Mouse (Mus musculus): ENCODE results near the gene Nap1l1. TPM values are rescaled to one million over a fixed set of nuclear protein-coding genes. Genes with fewer than 3 reads are reported as not detected.

Nap1l1 gene
- polyA plus RNA-seq, 1 experiment from 2014 or later, result 167 TPM

GRCm38 (mm10) chr10:111459040-111459439, 14.0 kb upstream of the Nap1l1 start:
- Histone ChIP-seq H3K4me1 (0 out of 2 replicates have a peak, but pooled peaks cover 3% of the 10 kb centered on the region), H3K9ac (no peak overlapping the region), H3K9me3 (no peaks in the 10 kb centered on the region), H3K4me2 (no peak overlapping the region), H3K4me3 (no peak overlapping the region), H3K27ac (no peak overlapping the region; the same call in 1 of the 2 replicates), H3K36me3 (replicated peaks) (no peaks in the 10 kb centered on the region), H3K27me3 (replicated peaks) (no peaks in the 10 kb centered on the region)
- ATAC-seq (replicated peaks), result no peak
- WGBS, result 66% methylated on average over 9 of the region's 9 CpGs

- Histone ChIP-seq H3K27me3 (replicated peaks) (no peaks in the 10 kb centered on the region), H3K4me1 (0 out of 2 replicates have a peak, but pooled peaks cover 3% of the 10 kb centered on the region)
- WGBS, result 79% methylated on average over 3 of the region's 3 CpGs
Observed at GRCm38 (mm10) chr10:111459874-111460273, 13.1 kb upstream of the Nap1l1 start.

GRCm38 (mm10) chr10:111460381-111460780, 12.6 kb upstream of the Nap1l1 start:
- Histone ChIP-seq H3K36me3 (replicated peaks) (no peaks in the 10 kb centered on the region), H3K27ac (no peak overlapping the region), H3K4me1 (0 out of 2 replicates have a peak, but pooled peaks cover 3% of the 10 kb centered on the region), H3K4me2 (no peak overlapping the region), H3K4me3 (no peak overlapping the region), H3K27me3 (replicated peaks) (no peaks in the 10 kb centered on the region), H3K9ac (no peak overlapping the region), H3K9me3 (no peaks in the 10 kb centered on the region)
- 9% methylated on average over 4 of the region's 4 CpGs for WGBS
- ATAC-seq (replicated peaks), result no peak

More at GRCm38 (mm10) chr10:111459874-111460273, 13.1 kb upstream of the Nap1l1 start:
- Histone ChIP-seq H3K9me3 (no peaks in the 10 kb centered on the region), H3K4me3 (no peak overlapping the region), H3K9ac (no peak overlapping the region), H3K4me2 (no peak overlapping the region), H3K27ac (no peak overlapping the region), H3K36me3 (replicated peaks) (no peaks in the 10 kb centered on the region)
- ATAC-seq (replicated peaks), result no peak

- H3K9ac ChIP-seq, result no peak overlapping the region
- no peaks in the 10 kb centered on the region for H3K4me1 ChIP-seq
- H3K27me3 ChIP-seq (replicated peaks), result no peaks in the 10 kb centered on the region
- no peak overlapping the region for H3K4me3 ChIP-seq
- H3K27ac ChIP-seq, result no peak overlapping the region
- WGBS, result 91% methylated on average over 1 of the region's 1 CpGs
- H3K36me3 ChIP-seq (replicated peaks), result no peaks in the 10 kb centered on the region
- no peak for ATAC-seq (replicated peaks)
- no peaks in the 10 kb centered on the region for H3K9me3 ChIP-seq
- H3K4me2 ChIP-seq, result no peak overlapping the region
Observed at GRCm38 (mm10) chr10:111464833-111465232, 8.2 kb upstream of the Nap1l1 start.

GRCm38 (mm10) chr10:111465409-111465808, 7.6 kb upstream of the Nap1l1 start:
- 54% methylated on average over 2 of the region's 2 CpGs for WGBS
- no peaks in the 10 kb centered on the region for H3K4me1 ChIP-seq

GRCm38 (mm10) chr10:111471166-111471565, 1.9 kb upstream of the Nap1l1 start:
- H3K9me3 ChIP-seq, result no peaks in the 10 kb centered on the region
- 83% methylated on average over 9 of the region's 9 CpGs for WGBS
- no peak for ATAC-seq (replicated peaks)
- H3K27me3 ChIP-seq (replicated peaks), result no peaks in the 10 kb centered on the region
- H3K4me2 ChIP-seq, result no peak overlapping the region
- no peaks in the 10 kb centered on the region for H3K36me3 ChIP-seq (replicated peaks)
- H3K9ac ChIP-seq, result no peak overlapping the region
- H3K4me3 ChIP-seq, result no peak overlapping the region
- H3K27ac ChIP-seq, result no peak overlapping the region
- H3K4me1 ChIP-seq, result peaks cover 31% of the 10 kb centered on the region

More at GRCm38 (mm10) chr10:111465409-111465808, 7.6 kb upstream of the Nap1l1 start:
- H3K36me3 ChIP-seq (replicated peaks), result no peaks in the 10 kb centered on the region
- H3K9me3 ChIP-seq, result no peaks in the 10 kb centered on the region
- ATAC-seq (replicated peaks), result no peak
- no peak overlapping the region for H3K4me2 ChIP-seq
- H3K4me3 ChIP-seq, result no peak overlapping the region
- no peak overlapping the region for H3K27ac ChIP-seq
- H3K9ac ChIP-seq, result no peak overlapping the region
- H3K27me3 ChIP-seq (replicated peaks), result no peaks in the 10 kb centered on the region

- ATAC-seq (replicated peaks), result peak; percentile 75
- WGBS, result under 1% methylated on average over 50 of the region's 58 CpGs
- H3K4me1 ChIP-seq, result peaks cover 48% of the 10 kb centered on the region
Observed at GRCm38 (mm10) chr10:111473511-111474371, 718 bp downstream of the Nap1l1 start.

GRCm38 (mm10) chr10:111476301-111476700, 3.3 kb downstream of the Nap1l1 start:
- H3K4me2 ChIP-seq, result peak overlapping the region; percentile 32
- H3K4me3 ChIP-seq, result no peak overlapping the region
- no peak overlapping the region for H3K9ac ChIP-seq
- WGBS, result 17% methylated on average over 4 of the region's 4 CpGs
- H3K9me3 ChIP-seq, result no peaks in the 10 kb centered on the region
- no peak overlapping the region for H3K27ac ChIP-seq
- H3K27me3 ChIP-seq (replicated peaks), result no peaks in the 10 kb centered on the region
- H3K4me1 ChIP-seq, result peaks cover 55% of the 10 kb centered on the region
- ATAC-seq (replicated peaks), result no peak
- H3K36me3 ChIP-seq (replicated peaks), result no peaks in the 10 kb centered on the region

More at GRCm38 (mm10) chr10:111473511-111474371, 718 bp downstream of the Nap1l1 start:
- Histone ChIP-seq H3K27me3 (replicated peaks) (no peaks in the 10 kb centered on the region), H3K9ac (peak overlapping the region; percentile 96), H3K4me3 (peak overlapping the region; percentile 98), H3K36me3 (replicated peaks) (no peaks in the 10 kb centered on the region), H3K4me2 (peak overlapping the region; percentile 78), H3K9me3 (no peaks in the 10 kb centered on the region), H3K27ac (peak overlapping the region; percentile 97)

GRCm38 (mm10) chr10:111476989-111477510, 4.0 kb downstream of the Nap1l1 start:
- ATAC-seq (replicated peaks), result no peak
- 0 out of 2 replicates have a peak, but pooled peaks cover 6% of the 10 kb centered on the region for H3K36me3 ChIP-seq (replicated peaks)
- H3K9ac ChIP-seq, result no peak overlapping the region
- no peaks in the 10 kb centered on the region for H3K9me3 ChIP-seq
- peaks cover 50% of the 10 kb centered on the region for H3K4me1 ChIP-seq
- no peak overlapping the region for H3K27ac ChIP-seq
- H3K4me2 ChIP-seq, result no peak overlapping the region
- WGBS, result 84% methylated on average over 6 of the region's 6 CpGs
- H3K4me3 ChIP-seq, result no peak overlapping the region
- H3K27me3 ChIP-seq (replicated peaks), result no peaks in the 10 kb centered on the region

- peaks cover 39% of the 10 kb centered on the region for H3K4me1 ChIP-seq
- WGBS, result 84% methylated on average over 5 of the region's 5 CpGs
- H3K27ac ChIP-seq, result no peak overlapping the region
- no peaks in the 10 kb centered on the region for H3K9me3 ChIP-seq
- 0 out of 2 replicates have a peak, but pooled peaks cover 6% of the 10 kb centered on the region for H3K36me3 ChIP-seq (replicated peaks)
- H3K4me3 ChIP-seq, result no peak overlapping the region
- ATAC-seq (replicated peaks), result no peak
- no peaks in the 10 kb centered on the region for H3K27me3 ChIP-seq (replicated peaks)
- no peak overlapping the region for H3K9ac ChIP-seq
- H3K4me2 ChIP-seq, result no peak overlapping the region
Observed at GRCm38 (mm10) chr10:111479599-111479998, 6.6 kb downstream of the Nap1l1 start.

GRCm38 (mm10) chr10:111482654-111483053, 9.6 kb downstream of the Nap1l1 start:
- Histone ChIP-seq H3K4me3 (no peak overlapping the region), H3K4me2 (no peak overlapping the region), H3K9me3 (no peaks in the 10 kb centered on the region), H3K36me3 (replicated peaks) (peaks cover 16% of the 10 kb centered on the region; the same call in 1 of the 2 replicates), H3K4me1 (0 out of 2 replicates have a peak, but pooled peaks cover 9% of the 10 kb centered on the region), H3K9ac (no peak overlapping the region), H3K27me3 (replicated peaks) (no peaks in the 10 kb centered on the region), H3K27ac (no peak overlapping the region)
- 90% methylated on average over 2 of the region's 2 CpGs for WGBS
- no peak for ATAC-seq (replicated peaks)

- H3K4me2 ChIP-seq, result no peak overlapping the region
- H3K9ac ChIP-seq, result no peak overlapping the region
- no peak overlapping the region for H3K27ac ChIP-seq
- no peak for ATAC-seq (replicated peaks)
- 0 out of 2 replicates have a peak, but pooled peaks cover 7% of the 10 kb centered on the region for H3K4me1 ChIP-seq
- 87% methylated on average over 5 of the region's 5 CpGs for WGBS
- no peaks in the 10 kb centered on the region for H3K9me3 ChIP-seq
- H3K4me3 ChIP-seq, result no peak overlapping the region
- H3K36me3 ChIP-seq (replicated peaks), result peaks cover 17% of the 10 kb centered on the region; the same call in 1 of the 2 replicates
- no peaks in the 10 kb centered on the region for H3K27me3 ChIP-seq (replicated peaks)
Observed at GRCm38 (mm10) chr10:111484079-111484478, 11.1 kb downstream of the Nap1l1 start.

Measured in midbrain, embryonic 15.5 days (tissue).